Mouse (Mus musculus) kidney, adult 8-10 months (tissue): ENCODE results near the gene Itm2c.

Source experiments
- DNase-seq, 2 experiments: peaks; one replicate each; pipeline ENCODE4 v3.0.0; 2022

The Itm2c gene

DNA sequence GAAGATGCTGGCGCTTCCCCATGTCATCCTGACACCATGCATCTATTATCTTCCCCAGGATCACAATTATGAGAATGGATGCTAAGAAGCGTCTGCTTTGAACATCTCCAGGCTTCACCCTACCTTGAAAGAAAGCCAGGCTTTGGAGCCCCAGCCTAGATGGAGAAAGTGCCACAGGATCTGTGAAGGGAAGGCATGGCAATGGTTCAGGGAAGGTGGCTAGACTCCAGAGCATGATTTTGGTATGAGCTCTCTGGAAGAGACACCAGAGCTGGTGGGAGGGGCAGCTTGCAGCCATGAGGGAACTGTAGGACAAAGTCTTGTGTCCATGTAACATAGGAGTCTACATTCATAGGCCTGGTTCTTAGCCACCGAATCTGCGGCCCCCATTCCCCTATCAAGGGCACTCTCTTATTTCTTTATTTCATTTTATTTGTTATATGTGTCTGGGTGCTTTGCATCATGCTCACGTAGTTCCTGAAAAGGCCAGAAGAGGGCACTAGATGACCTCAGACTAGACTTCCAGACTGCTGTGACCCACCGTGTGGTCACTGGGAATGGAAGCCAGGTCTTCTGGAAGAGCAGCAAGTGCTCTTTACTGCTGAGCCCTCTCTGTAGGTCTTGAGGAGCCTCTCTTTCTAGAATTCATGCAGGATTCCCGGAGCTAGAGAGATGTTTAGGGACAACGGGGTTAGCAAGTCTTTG, 41.2 kb downstream of the Itm2c start:
- DNase-seq, result peak; percentile 30 to 70

DNA sequence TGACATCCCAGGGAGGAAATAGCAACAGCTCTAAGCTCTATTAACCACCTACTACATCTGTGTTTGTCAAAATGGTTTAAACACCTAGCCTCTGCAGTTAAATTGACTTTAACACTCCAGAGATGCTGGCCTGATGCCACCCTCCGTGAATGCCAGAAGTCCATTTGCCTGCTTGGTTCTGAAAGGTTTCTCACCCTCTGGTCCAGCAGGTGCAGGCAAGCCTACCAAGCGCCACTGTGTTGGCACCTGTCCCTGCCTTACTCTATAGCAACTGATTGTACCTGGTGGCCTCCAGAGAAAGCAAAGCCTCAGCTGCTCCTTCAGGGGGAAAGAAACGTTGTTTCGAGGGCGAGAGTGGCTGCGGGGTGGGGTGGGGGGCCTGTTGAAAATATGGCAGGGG, 42.2 kb downstream of the Itm2c start:
- peak; percentile 12 to 19 for DNase-seq

DNA sequence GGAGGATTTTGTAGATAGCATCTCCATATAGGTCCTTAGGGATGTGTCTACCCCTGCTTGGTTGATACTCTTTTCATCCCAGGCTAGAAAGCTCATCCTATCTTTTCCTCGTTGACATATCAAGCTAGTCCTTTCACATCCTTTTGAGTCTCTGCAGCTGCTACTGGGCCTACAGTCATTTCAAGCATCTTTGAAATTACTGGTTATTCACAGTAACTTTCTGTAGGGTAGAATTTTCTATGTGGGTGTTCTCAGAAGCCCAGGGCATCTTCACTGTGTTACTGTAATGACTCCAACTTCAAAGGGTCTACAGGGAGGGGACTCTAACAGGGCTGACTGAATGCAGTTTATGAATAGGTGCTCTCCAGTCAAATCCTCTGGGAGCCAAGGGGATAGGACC, 43.2 kb downstream of the Itm2c start:
- no peak for DNase-seq

DNA sequence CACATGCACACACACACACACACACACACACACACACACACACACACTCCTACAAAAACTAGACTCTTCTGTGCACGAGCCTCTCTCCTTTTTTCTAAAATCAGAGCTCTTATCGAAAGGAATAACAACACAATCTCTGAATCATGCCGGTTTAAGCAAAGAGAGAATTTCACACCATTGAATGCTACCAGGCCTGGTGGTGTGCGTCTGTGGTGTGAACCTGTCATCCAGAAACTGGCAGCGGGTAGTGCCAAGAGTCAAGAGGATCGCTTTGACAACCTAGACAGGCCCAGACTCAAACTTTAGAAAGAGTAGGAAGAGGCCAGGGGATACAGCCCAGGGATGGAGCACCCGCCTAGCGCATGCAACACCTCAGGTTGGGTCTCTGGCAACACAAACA, 48.2 kb downstream of the Itm2c start:
- DNase-seq, result no peak

DNA sequence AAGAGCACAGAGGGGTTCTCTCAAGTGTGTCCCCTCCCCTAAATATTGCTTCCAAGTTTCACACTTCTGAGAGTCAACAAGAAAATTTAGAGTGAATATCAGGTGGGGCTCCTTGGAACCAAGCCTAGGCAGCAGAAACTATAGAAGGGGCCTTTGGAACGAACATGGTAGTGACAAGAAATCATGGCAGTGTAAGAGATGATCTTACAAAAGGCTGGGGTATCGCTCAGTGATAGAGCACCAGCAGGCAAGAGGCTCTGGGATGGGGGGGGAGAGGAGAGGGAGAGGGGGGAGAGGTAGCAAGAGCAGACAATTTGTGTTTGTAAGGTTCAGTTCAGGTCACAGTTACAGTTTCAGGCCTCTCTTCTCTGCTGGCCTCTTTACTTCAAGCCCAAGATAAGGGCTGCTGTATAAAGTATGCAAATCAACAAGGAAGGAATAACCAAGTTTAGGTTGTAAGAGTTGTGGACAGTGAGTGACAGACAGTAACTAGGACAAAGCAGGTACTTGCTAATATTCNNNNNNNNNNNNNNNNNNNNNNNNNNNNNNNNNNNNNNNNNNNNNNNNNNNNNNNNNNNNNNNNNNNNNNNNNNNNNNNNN, 55.1 kb downstream of the Itm2c start:
- no peak for DNase-seq

DNA sequence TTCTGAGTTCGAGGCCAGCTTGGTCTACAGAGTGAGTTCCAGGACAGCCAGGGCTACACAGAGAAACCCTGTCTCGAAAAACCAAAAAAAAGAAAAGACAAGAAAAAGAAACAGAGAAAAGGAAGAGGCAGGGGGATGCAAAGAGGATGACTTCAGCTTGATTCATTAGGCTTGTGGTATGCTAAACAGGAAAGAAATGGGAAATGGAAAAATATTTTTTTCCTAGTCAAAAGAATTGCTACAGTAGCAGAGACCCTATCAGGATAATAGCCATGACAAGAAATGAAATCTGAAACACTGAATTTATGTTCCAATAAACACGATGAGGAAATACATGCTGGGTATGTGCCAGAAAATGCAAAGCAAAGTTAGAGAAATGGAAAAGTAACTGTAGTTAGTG, 61.1 kb downstream of the Itm2c start:
- DNase-seq, result no peak

DNA sequence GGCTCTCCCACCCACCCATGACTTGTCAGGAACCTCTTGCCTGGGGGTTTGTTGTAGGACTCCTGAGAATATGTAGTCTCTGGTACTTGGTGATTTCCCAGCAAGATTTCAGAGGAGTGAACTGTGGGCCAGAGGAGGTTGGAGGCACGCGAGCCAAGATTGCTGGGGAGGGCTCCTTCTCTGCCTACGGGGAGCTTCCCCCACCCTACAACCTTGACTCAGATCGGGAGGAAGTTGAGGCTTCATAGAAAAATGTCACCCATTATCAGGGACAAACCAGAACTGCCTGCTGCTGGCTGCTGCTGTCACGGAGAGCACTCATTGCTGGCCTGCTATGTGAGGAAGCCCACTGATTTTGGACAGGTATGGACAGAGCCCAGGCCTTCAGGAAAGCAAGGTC, 63.2 kb downstream of the Itm2c start:
- no peak for DNase-seq

DNA sequence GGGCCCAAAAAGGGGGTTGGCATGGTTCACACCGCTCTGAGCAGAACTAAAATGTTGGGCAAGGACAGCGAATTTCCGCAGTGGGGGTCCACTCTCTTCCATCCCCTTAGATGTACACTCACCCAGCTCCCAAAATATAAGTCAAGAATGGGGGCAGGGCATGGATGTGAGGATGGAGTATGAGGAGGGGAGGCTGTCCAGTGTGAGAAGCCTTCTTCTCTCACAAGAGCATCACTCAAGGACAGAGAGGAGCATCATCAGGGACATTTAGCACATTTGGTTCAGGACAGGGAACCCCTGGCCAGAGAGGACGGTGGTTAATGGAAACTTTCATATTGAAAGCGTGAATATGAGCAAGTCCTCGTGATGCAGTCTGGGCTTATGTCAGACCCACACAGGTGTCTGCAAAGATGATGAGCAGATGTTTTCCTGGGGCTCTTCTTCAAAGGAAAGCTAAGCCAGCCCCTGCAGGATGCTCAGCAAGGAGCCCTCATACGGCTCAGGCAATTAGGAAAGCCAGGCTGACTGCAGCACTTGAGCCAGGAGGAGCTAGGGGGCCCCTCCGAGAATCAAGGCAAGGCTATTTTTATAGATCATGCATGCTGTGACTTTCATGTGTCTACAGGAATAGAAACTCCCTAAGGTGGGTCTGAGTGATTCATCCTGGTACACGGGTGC, 64.0 kb downstream of the Itm2c start:
- no peak for DNase-seq
